17 mouse cellular contexts compared by ENCODE assay signal in the genomic region with DNA sequence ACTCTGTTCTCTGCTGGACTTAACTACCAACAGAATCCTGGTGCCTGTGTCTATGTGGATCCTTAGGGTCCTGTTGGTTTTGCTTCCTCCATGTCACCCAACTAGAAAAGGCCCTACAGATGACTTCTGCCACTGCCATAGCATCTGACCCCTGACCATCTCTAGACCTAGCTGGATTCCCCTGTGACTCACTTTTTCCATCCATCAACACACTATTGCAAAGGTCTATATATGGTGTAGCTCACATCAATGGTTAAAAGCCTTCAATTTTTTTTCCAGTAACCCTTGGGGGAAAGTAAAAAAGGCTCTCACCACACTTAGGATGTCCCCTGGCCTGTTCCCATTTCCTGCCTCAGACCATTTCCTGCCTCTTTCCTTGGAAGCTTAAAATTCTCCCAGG.
"Had no signal": no experiment of that assay in that cellular context is flagged by ENCODE, and none has a peak within 500 bp of the region (broad histone marks: within the 10 kb centered on the region; RNA-seq: fewer than 3 reads in every experiment).

No protein-coding gene starts in this region.

- H3K27me3 ChIP-seq: neural tube, embryonic 12.5 days; neural tube, embryonic 13.5 days; neural tube, embryonic 15.5 days; stomach, embryonic 15.5 days had no signal

- H3K27ac ChIP-seq: neural tube, embryonic 12.5 days; neural tube, embryonic 13.5 days; neural tube, embryonic 15.5 days; stomach, embryonic 15.5 days; stomach, postnatal 0 days had no signal

- H3K9ac ChIP-seq: neural tube, embryonic 12.5 days; neural tube, embryonic 13.5 days; neural tube, embryonic 15.5 days; stomach, embryonic 15.5 days had no signal

- H3K4me1 ChIP-seq: neural tube, embryonic 12.5 days; stomach, embryonic 15.5 days had no signal

- H3K4me3 ChIP-seq: neural tube, embryonic 12.5 days; neural tube, embryonic 13.5 days; neural tube, embryonic 15.5 days; stomach, embryonic 15.5 days had no signal

- DNase-seq: retina, postnatal 1 day; right cerebral cortex, adult 18-20 months; right cerebral cortex, postnatal 14 days; right cerebral cortex, postnatal 25 days; right cerebral cortex, postnatal 4 days; spleen, adult 18-20 months; thymus, adult 18-20 months; thymus, adult 2 months; thymus, postnatal 14 days; thymus, postnatal 25 days; thymus, postnatal 36 days; thymus, postnatal 4 days had no signal

- H3K36me3 ChIP-seq: neural tube, embryonic 12.5 days; neural tube, embryonic 13.5 days; neural tube, embryonic 15.5 days; stomach, embryonic 15.5 days had no signal

- H3K9me3 ChIP-seq: neural tube, embryonic 13.5 days; neural tube, embryonic 15.5 days; stomach, embryonic 15.5 days had no signal

- H3K4me2 ChIP-seq: neural tube, embryonic 12.5 days; neural tube, embryonic 13.5 days; neural tube, embryonic 15.5 days; stomach, embryonic 15.5 days had no signal
